Mouse (Mus musculus) CD8-positive naive resting alpha-beta T cell, adult 2 months (primary cell): ENCODE measurements around the gene Adamts16.
"Not testable (repeated sequence)": the region's sequence is repeated elsewhere in the genome, so short reads cannot be mapped to it uniquely, and the experiment has no call there.

Experiments used
- DNase-seq, 2 experiments: peaks; one replicate each; pipeline ENCODE4 v3.0.0; 2022; ENCODE audit warnings: low read depth in 2 of 2, low spot score in 2 of 2

Adamts16 gene

DNA sequence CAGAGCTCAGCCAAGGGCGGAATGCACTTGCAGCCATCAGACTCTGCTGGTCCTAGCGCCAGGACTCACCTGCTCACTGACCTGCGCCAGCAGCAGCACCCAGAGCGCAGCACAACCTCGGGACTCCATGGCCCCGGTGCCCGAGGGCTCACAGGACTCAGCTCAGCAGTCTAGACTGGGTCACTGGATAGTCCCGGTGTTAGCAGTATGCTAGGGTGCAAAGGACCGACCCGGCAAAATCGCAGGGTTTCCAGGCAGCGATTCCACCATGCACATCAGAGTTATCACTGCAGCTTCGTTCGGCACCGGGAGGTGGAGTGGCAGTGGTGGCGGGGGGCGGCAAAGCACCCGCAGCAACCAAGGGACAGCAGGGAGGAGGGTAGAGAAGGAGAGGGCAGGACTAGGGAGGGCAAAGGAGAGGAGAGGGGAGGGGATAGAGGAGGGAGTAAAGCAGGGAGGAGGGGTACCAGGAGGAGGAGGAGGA is at the start of gene Adamts16:
Adamts16 (minus strand) TSS at position 391 of the 484 bp plus-strand sequence.
- no peak for DNase-seq

DNA sequence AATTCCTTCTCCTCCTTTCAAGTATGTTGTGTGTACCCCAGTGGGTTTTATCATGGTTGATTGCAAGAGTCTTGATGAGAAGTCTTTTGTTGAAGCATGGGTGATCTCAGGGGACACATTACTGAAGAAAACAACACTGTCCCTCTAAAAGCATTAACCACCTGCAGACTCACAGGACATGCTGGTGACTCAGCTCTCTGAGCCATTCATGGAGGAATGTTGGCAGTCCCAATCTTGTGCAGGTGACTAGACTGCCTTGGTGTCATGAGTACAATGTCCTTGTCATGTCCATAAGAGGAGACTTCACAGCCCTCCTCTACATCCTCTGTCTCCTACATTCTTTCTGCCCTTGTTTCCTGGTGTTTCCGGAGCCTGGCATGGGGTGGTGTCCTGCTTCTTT is 45.5 kb upstream of the Adamts16 start:
- no peak for DNase-seq

DNA sequence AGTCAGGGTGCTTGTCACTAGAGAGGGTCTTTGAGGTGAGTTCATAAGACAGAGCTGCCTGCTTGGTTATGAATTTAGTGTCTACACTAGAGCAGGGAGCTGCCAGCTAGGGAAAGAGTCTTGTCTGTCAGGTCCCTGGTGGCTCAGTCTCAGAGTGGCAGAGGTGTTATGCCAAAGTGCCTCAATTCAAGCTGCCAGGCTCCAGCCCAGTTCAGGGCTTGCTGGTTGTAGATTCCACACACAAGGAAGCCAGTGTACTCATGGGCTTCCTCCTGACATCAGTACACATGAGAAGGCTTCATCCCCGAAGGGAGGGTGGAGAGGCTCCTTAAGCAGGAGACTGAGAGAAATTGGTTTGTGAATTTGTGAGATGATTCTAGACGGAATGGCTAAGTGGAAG is 43.4 kb upstream of the Adamts16 start:
- DNase-seq: no peak

DNA sequence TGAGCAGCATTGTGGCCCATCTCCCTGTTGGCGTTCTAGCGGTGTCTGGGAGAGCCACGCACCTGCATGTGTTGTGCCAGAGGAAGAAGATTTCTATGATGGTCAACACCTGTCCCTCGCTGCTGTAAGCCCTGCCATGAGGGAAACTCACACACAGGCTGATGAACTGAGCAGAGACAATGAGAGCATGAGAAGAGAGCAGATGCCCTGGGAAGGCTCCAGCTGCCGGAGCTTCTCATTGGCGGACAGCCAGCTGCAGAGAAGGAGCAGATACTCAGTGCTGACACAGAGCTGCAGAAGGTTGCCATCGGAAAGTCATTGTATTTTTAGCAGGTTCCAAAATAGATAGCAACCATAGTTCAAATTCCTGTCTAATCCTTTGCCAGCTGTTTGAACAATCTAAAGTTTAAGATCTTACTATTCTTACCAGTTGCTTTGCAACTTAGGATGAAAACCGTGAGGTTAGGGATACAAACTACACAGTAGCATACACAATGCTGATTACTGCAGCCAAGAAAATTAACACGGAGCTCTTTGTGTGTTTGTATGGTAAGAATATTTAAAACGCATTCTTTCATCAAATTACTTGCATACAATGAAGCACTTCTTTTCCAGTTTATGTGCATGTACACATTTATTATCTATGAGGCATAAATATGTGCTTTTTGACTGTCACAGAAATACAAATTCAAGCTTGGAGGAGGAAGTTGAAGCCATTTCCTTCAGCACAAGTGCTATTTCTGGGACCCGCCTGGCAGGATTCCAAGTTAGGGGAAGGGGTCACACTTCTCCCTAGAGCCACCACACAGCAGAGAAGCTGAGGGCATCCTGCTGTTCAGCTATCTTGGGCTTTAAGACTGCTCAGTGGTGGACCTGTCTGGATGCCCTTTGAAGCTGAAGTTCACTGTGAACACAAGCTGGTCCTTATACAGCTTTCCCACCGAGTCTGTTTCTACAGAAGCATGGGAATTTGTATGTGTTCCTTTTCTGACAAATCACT is 42.6 kb upstream of the Adamts16 start:
- DNase-seq: no peak

DNA sequence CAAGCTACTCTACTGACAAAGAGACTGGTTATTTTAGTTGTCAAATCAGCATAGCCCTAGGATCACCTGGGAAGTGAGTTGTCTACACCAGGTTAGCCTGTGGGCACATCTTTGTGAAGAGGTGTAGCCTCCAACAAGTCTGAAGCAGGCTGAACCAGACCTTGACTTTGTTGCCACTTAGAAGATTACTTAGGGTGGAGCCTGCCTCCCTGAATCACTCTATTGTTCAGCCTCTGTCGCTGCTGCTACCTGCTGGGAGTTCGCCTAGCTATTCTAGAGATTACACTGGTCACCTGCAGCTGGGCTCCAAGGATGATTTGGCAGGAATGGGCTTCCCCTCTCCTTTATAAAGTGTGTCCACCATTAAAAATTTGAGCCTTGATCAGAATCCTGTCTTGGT is 38.4 kb upstream of the Adamts16 start:
- not testable (repeated sequence) for DNase-seq

DNA sequence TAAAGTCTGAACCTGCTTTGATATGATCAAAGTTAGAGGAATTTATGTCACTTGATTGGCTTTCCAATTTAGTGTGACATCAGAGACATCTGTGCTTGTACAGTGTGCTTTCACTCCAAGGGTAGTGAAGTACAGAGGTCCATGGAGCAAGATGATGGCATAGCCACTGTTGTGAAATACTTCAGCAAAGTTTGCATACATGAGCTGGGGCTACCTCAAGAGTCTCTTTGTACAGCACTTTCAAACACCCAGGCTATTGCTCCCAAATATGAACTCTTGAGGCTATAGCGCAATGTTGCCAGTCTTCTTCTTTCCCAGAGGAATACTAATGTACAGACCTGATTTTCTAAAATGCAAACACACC is 35.9 kb upstream of the Adamts16 start:
- DNase-seq: no peak

DNA sequence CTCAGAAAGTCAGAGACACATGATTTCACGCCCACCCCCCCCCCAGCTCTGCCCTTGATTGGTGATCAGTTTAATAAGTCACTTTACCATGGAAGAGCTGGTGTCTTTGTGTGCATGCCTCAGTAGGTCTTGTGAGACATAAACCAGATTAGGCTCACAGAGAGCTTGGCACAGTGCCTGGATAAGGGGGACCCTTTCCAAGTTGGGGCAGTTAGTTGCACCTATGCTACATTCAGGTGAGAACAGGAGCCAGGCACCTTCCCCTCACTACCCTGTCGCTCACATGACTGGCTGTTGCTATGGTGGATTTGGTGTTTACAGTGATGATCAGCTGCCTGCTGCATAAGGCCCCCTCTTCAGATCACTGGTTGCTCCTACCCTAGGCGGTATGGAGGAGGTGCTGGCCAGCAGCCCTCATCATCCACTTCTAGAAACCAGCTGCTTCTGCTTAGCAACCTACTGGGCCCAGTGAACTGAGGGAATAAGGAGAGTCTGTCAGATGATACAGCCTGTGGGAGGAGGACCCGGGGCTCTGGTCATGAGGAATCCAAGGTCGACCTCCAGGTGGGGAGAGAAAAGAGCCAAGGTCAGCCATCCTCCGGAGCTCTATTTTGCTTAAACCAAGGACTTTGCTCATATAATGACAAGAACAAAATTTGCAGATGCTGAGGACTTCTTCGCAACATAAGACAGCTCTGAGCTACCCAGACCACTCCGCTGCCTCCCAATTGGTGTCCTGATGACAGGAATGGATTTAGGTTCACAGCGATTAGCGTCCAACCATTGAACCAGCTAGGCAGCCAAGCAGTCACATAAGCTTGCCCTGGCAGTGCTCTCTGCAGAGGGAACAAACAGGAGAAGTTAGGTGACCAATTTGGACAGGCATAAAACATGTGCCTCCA is 35.3 kb upstream of the Adamts16 start:
- no peak for DNase-seq

DNA sequence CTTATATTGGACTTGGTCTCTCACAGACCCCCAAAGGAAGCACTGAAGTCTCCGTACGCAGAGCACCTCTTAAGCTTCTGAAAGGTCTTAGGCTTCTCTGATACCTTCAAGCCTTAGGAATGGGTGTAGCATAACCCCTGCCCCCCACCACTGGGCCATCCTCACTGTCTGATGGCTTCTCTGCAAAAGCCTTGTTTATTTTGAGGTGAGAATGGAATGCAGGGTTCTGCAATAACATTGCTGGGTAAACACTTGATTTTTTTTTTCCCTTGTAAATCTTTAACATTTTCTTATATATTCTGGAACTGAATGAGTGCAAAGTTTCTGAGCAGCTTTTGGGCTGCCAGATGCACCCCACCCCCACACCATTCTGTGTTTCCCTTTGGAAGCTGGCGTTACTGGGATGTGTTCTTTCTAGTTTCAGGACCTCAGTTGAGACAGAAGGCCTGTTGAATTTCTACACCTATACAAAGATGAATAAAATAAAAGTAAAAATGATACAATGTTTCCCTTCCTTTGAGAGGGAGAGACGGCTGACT is 33.9 kb upstream of the Adamts16 start:
- no peak for DNase-seq

DNA sequence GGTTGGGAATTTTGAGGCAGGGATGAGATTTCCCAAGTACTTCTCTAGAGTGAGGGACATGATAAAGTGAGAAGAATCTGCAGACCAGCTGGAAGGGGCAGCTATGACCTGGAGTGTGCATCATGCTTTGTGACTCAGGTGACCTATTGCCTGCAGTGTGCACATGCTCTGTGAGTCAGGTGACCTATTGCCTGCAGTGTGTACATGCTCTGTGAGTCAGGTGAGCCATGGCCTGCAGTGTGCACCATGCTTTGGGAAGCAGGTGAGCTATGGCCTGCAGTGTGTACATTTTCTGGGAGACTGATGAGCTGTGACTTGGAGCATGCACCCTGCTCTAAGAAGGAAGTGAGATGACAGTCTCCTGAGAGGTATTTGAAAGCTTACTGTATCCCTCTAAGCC is 33.1 kb upstream of the Adamts16 start:
- no peak for DNase-seq

DNA sequence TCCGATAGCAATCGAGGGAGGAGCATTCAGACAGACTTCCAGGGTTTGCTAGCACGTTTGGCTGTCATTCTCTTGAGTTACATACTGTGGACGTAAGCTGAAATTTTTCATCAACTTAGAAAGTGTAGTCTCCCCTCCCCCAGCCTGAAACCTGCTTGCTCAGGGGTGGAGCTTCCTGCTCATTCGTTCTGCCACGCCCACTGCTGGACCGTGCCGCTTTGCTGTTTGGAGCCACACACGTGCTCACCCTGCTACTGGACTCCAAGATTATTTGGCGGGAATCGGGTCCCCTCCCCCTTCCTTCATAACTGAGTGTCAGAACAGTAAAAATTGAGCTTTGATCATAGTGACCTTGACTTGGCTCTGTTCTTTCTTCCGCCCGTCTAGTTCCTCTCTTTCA is 32.2 kb upstream of the Adamts16 start:
- DNase-seq: not testable (repeated sequence)

DNA sequence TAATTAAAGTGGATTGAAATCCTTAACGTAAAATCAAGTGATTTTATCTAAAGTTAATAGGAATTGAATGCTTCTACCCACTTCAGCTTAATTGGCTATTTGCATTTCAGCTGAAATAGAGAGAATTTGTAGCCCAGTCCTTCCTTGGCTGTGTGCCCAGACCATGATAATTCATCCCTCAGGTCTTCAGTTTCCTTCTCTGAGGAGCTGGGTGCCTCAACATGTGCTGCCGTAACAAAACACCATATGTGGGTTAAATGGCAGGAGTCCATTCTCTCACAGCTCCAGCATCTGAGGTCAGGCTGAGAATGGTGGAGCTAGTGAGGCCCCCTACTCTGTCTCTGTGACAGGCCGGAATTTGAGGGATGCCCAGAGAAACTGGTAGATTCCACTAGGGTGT is 29.4 kb upstream of the Adamts16 start:
- DNase-seq: no peak

DNA sequence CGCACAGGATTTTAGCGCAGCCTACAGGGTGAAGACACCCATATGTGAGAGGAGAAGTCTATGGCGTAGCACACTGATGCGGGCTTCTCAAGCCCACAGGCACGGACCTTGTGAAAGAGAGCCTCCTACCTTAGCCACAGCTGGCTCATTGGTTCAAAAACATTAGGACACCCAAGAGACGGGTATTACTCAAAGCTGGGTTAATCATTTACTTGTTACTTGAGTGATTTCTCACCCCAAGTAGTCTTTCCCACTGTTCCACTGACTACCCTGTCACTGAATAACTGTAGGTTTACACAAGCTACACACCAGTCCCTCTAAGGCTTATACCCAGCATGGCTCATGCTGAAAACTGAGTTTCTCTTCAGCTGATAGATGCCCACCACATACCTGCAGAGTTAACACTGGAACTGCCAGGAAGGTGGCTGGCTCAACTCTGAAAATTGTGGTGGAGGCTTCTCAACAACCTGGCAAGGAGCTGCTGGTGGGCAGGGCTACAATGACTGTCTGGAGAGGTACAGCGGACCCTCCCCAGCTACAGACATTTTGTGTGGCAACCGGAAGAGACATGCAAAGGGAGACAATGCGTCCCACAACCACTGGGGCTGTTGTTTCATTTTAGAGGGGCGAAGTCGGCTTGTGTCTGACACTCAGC is 25.5 kb upstream of the Adamts16 start:
- no peak for DNase-seq

DNA sequence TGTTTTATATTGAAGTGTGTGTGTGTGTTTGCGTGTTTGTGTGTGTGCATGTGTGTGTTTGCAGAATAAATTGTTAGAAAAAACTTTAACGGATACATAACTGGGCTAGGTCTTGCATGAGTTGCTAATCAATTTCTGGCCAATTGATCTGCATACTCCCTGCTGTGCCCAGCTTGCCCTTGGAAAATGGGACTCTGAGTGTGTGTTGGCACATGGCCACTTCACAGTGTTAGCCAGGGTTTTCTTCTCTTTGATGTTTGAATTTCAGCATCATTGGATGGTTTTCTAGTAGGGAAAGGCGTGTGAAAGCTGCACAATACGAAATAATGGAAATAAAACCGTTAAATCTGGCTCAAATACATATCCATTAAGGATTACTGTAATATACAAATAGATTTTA is 24.3 kb upstream of the Adamts16 start:
- no peak for DNase-seq

DNA sequence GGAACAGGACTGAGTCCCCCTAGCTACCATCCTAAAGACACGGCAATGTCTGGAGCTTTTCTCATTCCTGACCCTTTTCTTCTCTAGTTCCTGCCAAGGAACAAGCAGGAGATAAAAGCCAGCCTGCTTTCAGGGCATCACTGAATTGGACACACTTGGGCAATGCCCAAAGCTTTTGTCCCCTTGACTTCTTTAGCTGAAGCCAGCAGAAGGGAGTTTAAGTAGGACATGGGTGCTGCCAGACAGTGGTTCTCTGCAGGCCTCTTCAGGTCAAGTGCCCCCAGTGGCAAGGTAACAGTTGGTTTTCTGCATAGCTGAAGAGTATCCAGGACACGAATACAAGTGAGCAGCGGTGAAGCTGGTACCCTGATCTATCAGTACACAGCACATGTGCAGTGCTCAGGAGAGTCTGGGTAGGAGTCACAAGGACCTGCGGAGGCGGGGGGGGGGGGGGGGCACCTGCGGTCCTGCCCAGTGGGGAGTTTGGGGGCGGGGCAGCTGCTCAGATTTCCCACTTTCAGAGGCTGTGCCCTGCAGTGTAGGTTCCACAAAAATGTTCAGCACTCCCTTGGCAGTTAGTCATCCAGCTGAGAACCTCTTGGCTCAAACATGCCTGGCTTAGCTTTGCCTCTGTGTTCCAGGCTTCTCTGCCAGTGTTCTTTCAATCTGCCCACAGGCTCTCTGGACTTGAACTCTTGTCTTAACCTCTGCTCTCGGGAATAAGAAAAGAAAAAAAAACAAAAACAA is 20.7 kb upstream of the Adamts16 start:
- no peak for DNase-seq

DNA sequence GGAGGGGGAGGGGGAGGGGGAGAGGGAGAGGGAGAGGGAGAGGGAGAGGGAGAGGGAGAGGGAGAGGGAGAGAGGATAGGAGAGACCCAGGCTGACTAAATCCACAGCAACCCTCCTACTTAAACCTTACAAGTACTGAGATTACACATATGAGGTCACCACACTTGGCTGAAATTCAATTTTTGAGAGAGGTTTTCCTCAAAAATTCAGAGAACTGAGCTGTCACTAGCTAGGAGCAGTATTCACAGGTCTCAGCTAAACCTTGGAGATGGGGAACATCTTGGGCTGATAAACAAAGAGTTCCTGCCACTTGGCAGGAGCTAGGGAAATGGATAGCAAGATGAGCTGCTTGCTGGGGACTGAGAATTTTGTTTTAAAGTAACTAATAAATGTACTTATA is 12.0 kb upstream of the Adamts16 start:
- DNase-seq: no peak

DNA sequence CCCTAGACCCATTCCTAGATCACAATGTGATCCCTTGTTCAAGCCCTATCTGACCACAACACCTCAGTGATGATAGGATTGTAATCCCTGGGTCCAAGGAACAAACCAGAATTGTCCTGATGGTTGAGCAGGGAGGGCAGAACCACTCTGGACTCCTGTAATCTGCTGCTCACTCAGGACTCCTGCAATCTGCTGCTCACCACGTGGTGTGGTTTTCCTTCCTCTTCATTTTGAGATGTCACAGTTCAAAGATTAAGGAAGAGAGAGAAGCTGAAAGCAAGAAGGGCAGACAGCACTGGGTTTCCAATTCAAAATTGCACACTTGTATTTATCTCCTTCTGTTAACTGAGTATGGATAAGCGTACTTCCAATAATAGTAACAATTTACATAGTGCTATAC is 5.3 kb upstream of the Adamts16 start:
- DNase-seq: no peak

DNA sequence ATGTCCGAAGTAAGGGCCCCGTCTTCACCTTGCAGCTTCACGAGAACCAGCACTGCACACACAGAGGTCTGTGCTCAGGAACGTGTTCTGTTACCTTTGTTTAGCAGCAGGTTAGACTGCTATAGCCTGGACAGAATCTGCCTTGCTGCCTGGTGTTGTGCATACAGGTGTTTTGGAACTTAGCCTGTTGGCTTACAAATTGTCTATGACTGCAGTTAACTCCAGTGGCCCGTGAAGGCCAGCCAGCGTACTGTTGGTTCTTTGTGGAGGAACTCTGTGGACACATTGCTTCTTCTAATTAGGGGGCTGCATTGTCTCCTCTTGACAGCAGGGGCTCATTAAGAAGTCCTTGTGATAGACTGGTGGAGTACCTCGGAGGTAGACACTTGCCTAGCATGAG is 3.9 kb upstream of the Adamts16 start:
- no peak for DNase-seq

DNA sequence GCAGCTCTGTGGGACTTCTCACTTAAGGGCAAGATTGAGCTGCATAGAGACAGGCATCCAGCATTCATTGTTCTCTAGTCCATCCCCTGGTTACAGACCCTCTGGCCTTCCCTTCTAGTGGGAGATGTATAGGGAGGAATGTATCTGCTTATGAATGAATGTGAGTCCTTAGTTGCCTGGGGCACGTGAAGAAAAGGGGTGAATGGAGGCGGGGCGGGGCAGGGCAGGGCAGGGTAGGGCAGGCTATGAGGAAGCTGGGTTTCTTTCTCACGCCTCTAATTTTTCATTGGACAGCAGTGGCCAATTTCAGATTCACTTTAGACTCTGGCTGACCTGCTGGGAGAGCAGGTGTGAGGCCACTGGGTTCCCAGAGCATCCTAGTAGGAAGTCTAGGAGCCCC is 515 bp upstream of the Adamts16 start:
- no peak for DNase-seq

DNA sequence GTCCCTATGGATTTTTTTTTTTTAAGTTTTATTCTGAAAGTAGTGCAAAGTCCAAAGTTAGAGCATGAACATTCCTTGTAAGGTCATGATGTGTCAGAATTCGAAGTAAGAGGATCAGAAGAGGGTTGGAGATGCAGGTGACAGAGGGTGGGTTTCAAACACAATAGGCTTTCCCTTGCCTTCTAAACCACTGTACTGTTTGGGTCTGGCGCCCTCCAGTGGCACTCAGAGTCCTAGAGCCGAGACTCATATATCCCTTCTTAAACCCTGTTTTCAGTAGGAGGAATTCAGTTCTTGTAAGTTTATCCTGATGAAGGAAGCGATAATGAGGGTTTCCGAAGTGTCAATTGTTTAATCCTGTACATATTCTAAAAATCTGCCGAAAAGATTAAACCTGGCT is 1.4 kb downstream of the Adamts16 start:
- DNase-seq: no peak

DNA sequence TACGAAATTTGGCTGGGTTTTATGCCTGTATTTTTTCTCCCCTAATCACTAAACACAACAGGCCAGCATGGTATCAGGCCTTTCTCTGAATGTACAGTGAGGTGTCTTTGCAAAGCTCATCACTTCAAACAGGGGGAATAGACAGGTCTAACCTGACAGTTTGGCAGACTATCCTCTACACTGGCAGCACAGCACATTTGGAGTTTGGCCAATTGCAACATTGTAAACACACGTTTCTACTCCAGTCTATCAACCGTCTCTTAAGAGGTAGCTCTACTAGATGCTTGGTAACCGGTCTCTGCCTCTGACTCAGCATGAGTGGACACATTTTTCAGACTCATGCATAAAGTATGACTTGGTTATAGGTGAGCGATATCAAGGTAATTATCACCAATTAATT is 4.0 kb downstream of the Adamts16 start:
- no peak for DNase-seq
